Mouse (Mus musculus) T-helper 17 cell (primary cell): ENCODE measurements around the gene Pard3.

Source experiments
- in situ Hi-C, 2 experiments: fragments of 300-600 bp; cut with MboI, MseI; formaldehyde crosslinking; loops; 1 replicate in 1 of 2; 2 replicates in 1 of 2; pipeline ENCODE4 v1.15.1; 2025; ENCODE audit warnings: high pct_unique_total_duplicates in 2 of 2

Pard3 gene

DNA sequence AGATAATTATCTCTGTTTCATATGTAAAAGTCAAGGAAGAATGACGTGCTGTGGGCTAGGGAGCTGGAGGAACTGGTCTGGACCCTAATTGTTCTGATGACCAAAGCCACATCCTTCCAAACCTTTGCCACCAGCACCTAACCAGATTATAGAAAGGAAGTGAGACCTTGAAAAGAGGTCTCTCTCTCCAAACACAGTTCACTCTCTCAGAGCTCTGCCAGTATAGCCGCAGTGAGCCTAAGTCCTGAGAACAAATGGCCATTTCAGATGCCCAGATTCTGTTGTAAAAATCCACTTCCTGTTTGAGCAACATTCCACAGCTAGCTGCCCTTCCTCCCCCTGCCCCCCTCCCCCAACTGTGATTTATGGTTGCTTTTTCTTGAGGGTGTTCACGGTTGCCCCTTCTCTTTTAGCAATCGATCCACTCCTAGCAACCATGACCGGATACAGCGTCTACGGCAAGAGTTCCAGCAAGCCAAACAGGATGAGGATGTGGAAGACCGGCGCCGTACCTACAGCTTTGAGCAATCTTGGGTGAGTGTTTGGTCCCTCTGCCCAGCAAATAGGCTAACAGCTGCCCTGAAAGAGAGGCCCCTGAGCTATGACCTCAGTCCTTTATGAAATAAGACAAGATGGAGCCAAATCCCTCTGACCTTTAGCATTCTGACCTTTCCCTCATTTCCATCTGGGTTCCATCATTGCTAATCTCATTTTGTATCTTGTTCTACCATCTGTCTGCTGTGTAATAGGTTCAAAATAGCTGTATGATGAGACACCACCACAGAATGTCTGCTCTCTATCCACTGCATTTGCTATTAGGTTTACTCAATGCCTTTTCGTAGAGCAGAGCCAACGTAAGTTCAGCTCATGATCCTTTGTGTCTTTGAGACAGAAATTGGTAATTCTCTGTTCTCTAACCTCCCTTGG is 529.2 kb downstream of the Pard3 start:
- in situ Hi-C loops: loop anchor here in 1 of 2 experiments (5.0 kb wide), 2 partner anchors 401 to 774 kb away; no protein-coding TSS in a partner anchor

- in situ Hi-C loops: no loop called here
Measured at GRCm38 (mm10) chr8:127600641-127601040, 536.9 kb downstream of the Pard3 start.

DNA sequence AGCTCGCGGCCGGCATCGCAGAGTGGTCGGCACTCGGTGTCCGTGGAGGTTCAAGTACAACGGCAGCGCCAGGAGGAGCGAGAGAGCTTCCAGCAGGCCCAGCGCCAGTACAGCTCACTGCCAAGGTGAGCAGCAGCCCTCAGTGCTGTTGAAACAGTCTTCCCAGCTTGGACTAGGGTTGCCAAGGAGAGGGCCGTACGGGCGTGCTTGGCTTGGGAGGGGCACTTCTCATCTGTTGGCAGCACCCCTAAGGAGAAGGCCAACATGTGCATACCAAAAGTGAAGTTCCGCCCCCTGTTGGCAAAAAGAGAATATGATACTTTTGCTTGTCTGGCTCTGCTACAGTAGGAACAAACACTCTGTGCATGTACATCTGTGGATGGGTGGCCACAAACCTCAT is 539.4 kb downstream of the Pard3 start:
- in situ Hi-C loops: no loop called here

DNA sequence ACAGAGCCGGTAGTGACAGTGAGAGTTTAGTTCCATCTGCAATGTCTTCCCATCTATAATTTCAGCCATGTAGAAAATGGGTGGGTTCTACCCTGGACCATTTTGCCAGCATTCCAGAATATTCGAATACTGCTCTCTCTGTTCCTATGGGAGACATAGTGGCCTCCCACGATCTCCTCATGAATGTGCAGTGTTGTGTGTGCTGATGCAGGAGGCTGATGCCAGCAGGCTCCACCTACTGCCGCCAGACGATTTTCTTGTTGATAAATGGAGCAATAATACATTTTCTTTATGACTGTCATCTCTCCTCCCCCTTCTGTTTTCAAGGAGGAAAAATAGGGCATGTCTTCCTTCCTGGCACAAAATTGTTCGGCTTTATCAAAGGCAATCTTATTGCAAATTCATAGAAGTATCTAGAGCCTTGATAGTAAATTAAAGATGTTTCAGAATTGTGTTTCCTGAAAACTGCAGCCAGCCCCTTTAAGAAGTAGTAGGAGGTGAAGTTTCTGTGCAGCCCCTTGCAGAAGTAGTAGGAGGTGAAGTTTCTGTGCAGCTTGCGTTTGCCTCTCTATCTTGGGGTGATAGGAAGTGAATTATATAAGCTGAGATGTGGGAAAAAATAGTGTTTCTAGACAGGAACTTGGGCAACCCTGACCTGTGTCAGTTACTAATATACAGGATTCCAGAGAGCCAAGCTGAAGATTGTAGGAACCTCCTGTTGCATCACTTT is 545.0 kb downstream of the Pard3 start:
- in situ Hi-C loops: no loop called here

DNA sequence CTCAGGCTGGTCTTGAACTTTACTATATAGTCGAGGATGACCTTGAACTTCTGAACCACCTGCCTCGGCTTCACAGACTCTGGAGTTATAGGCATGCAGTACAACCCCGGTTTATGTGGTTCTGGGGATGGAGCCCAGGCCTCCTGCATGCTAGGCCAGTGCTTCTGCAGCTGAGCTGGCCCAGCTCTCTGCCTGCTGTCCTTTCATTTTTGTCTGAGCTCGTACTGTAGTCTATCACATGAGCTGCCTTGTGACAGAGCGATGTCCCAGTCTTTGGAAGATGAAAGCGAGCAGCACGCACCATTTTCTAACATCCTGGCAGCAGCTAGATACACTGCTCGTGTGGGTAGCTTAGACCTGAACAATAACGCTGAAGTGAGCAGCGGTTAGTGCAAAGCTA is 545.6 kb downstream of the Pard3 start:
- in situ Hi-C loops: no loop called here

DNA sequence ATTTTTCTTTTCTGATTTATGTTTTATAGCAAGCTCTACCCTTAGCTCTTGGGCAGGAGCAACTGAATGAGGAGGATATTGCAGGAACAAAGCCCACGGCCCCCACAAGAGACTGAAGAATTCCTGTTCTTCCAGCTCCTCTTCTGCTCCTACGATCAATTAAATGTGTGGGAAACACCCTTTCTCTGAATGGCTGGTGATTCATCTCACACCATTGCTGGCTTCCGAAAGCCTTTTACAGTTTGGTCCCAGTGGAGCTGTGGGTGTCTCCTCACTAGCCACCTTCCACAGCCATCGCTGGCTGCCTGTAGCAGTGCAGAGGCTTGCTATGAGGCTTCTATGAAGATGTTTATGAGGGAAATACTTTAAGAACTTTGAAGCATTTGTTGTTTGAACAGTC is 550.5 kb downstream of the Pard3 start:
- in situ Hi-C loops: loop anchor here in 1 of 2 experiments (10.0 kb wide), 1 partner anchor 871 kb away; no protein-coding TSS in a partner anchor

- in situ Hi-C loops: loop anchor here in 1 of 2 experiments (10.0 kb wide), 1 partner anchor 868 kb away; no protein-coding TSS in a partner anchor
Measured at GRCm38 (mm10) chr8:127616681-127617080, 553.0 kb downstream of the Pard3 start.

DNA sequence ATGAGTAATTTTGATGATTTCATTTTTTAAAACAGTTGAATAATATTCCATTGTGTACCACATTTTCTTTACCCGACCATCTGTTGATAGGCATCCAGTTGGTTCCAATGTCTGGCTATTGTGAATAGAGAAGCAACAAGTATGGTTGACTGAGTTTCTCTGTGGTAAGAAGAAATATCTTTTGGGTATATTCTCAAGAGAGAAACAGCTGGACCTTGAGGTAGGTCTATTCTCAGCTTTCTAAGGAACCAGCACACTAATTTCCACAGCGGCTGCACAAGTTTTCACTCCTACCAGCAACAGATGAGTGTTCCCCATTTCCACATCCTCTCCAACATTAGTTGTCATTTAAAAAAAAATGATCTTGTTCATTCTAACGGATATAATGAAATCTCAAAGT is 558.4 kb downstream of the Pard3 start:
- in situ Hi-C loops: loop anchor here in 1 of 2 experiments (5.0 kb wide), 1 partner anchor 75 kb away; no protein-coding TSS in a partner anchor

DNA sequence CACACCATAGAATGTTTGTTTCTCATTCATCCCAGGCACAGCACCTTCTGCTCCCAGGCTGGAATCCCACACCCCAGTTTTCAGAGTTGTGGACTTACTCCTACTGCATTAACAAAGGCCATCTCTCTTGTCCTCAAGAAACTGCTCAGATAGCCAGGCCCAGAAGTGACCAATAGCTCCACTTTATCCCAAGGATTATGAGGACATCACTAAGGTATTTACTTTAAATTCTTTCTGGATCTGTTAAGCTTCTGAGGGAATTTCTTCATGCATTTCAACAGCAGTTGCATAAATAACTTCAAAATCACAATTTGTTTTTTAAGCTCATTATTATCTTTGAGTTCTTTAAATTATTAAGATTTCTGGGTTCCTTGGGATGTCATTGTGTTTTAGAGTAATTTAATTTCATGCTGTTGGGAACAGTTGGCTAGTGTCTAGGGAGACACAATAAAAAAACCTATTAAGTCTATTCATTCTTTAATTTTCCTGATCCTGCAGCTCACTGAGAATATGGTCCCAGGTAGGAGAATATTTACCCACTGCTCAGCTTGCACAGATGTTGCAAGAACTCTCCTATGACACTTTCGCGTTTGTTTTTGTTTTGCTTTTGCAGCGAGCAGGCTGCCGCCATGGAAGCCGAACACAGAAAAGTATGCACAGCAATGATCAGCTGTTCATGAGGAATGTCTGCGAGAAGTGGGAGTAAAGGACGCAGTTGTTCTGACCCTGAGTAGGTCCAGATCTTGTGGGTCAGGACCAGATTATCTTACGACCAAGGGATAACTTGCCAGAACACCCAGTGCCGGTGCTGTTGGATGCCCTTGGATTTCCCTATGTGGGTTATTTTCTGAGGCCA is 574.8 kb downstream of the Pard3 start:
- in situ Hi-C loops: no loop called here

- in situ Hi-C loops: no loop called here
Measured at GRCm38 (mm10) chr8:127639088-127639453, 575.4 kb downstream of the Pard3 start.

- in situ Hi-C loops: no loop called here
Measured at GRCm38 (mm10) chr8:127655559-127655958, 591.9 kb downstream of the Pard3 start.
